Mouse (Mus musculus) forebrain, embryonic 11.5 days (tissue): ENCODE measurements around the gene Fhl2. TPM values are rescaled to one million over a fixed set of nuclear protein-coding genes. Genes with fewer than 3 reads are reported as not detected.

ENCODE experiments used
- ATAC-seq: fragments of 200-750 bp; cut with Nextera tagmentation; replicated peaks from 2 replicates; pipeline ENCODE4 v1.8.0; 2017; ENCODE audit warnings: moderate TSS enrichment; ENCODE audit not compliant: low FRiP score
- DNase-seq: peaks from one replicate; pipeline ENCODE4 v3.0.0-alpha.2; 2017; ENCODE audit warnings: low spot score
- H3K27ac ChIP-seq: fragments of 300-500 bp; sonication (generic); 2 replicates; pipeline ENCODE4 v1.5.1; 2014; ENCODE audit warnings: low read depth, low read length
- H3K27me3 ChIP-seq: fragments of 300-500 bp; sonication (generic); 2 replicates; pipeline ENCODE4 v1.6.1; 2014; ENCODE audit warnings: mild to moderate bottlenecking, low read length, mixed read lengths; ENCODE audit not compliant: control insufficient read depth, insufficient read depth
- H3K36me3 ChIP-seq: fragments of 300-500 bp; sonication (generic); 2 replicates; pipeline ENCODE4 v1.6.1; 2014; ENCODE audit warnings: mild to moderate bottlenecking, low read length, moderate library complexity, mixed read lengths; ENCODE audit not compliant: control insufficient read depth, insufficient read depth
- H3K4me1 ChIP-seq: fragments of 300-500 bp; sonication (generic); replicated peaks from 2 replicates; pipeline ENCODE4 v1.6.1; 2014; ENCODE audit warnings: low read length, mixed read lengths; ENCODE audit not compliant: control insufficient read depth, insufficient read depth
- H3K4me2 ChIP-seq: fragments of 300-500 bp; sonication (generic); 2 replicates; pipeline ENCODE4 v1.6.1; 2014; ENCODE audit warnings: low read depth, mild to moderate bottlenecking, low read length, moderate library complexity, mixed read lengths; ENCODE audit not compliant: severe bottlenecking
- H3K4me3 ChIP-seq: fragments of 300-500 bp; sonication (generic); 2 replicates; pipeline ENCODE4 v1.5.1; 2014; ENCODE audit warnings: low read depth, low read length
- H3K9ac ChIP-seq: fragments of 300-500 bp; sonication (generic); 2 replicates; pipeline ENCODE4 v1.6.1; 2014; ENCODE audit warnings: low read length
- H3K9me3 ChIP-seq: fragments of 300-500 bp; sonication (generic); 2 replicates; pipeline ENCODE4 v1.6.1; 2016; ENCODE audit warnings: low read length, mixed read lengths; ENCODE audit not compliant: control insufficient read depth
- WGBS: fragments of 180-500 bp; shearing (Covaris S2); extraction: QIAGEN DNeasy Blood & Tissue Kit; methylation state at CpG from one replicate; pipeline ENCODE4 v1.1.7; 2014; 5-methylcytosine and 5-hydroxymethylcytosine counted together
- polyA plus RNA-seq: library from polyadenylated mRNA; unstranded; fragments of >200 nt; fragmentation: Nextera tagmentation; extraction: Ambion mirVana; gene quantifications from 2 replicates; pipeline ENCODE4 v1.2.1, GENCODE M21; 2014

Fhl2 gene
- polyA plus RNA-seq, 1 experiment from 2014 or later = 4.0 TPM

DNA sequence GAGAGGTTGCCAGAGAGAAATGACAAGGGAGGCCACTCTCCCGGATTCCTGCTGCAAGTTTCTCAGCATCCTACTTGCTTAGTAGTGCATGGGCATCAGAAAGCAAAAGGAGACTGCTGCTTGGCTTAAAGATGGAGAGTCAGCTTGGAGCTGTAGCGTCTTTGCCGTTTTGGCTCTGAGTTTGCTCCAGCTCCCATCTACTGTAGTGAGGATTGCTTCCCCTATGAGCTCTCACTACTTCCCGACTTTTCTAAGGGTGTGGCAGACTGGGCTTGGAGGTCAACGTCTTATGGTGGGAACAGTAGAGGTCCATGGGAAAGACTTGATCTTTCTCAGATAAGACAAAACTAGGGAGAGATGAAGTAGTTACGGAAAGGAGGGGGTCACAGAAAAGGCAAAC is 15.9 kb downstream of the Fhl2 start:
- DNase-seq (no peak), ATAC-seq (no peak)
- Histone ChIP-seq H3K4me3 (no peak overlapping the region), H3K9ac (no peak overlapping the region), H3K4me1 (no peaks in the 10 kb centered on the region), H3K27ac (no peak overlapping the region), H3K4me2 (no peak overlapping the region), H3K36me3 (no peaks in the 10 kb centered on the region), H3K27me3 (no peaks in the 10 kb centered on the region), H3K9me3 (no peaks in the 10 kb centered on the region)
- 89% methylated on average over 6 of the region's 6 CpGs for WGBS

DNA sequence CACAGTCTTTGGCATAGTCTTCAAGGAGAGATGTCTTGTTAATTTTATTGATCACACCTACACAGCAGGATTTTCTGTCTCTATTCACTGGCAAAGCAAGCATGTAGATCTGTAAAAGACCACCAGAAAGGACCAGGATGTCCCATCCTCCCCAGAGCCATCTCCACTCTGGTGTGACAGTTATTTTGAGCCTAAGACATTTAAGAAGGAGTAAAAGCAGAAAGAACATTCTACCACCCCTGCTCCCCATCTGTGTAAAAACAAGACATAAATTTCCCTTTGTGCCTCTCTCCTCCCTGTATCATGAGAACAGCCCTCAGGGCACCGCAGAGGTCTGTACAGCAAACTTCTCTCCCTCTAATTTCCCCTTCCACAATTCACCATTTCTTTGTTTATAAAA is 18.0 kb downstream of the Fhl2 start:
- ATAC-seq (no peak), DNase-seq (no peak)
- Histone ChIP-seq H3K27ac (no peak overlapping the region), H3K36me3 (no peaks in the 10 kb centered on the region), H3K27me3 (no peaks in the 10 kb centered on the region), H3K9me3 (no peaks in the 10 kb centered on the region), H3K4me1 (no peaks in the 10 kb centered on the region), H3K9ac (no peak overlapping the region), H3K4me3 (no peak overlapping the region), H3K4me2 (no peak overlapping the region)
- WGBS = 96% methylated on average over 1 of the region's 1 CpGs

DNA sequence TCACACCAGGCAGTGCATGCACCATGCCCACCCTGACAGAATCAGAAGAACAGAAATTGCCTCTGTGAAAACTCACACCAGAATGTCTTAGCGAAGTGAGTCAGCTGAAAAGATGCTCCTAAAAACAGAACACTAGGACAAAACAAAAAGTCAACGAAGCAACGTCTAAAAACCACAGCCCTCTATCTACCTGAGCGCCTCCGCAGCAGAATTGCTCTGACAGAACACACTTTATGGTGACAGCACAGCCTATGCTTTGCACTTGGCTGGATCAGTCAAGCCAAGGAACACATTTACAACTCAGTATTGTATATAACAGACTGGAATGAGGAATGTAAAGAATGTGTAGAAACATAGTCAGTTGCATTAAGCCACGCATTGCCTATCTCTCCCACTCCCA is 18.4 kb downstream of the Fhl2 start:
- Histone ChIP-seq H3K27ac (no peak overlapping the region), H3K4me2 (no peak overlapping the region), H3K4me1 (no peaks in the 10 kb centered on the region), H3K27me3 (no peaks in the 10 kb centered on the region), H3K9me3 (no peaks in the 10 kb centered on the region), H3K9ac (no peak overlapping the region), H3K36me3 (no peaks in the 10 kb centered on the region), H3K4me3 (no peak overlapping the region)
- DNase-seq (no peak), ATAC-seq (no peak)
- 91% methylated on average over 6 of the region's 6 CpGs for WGBS

DNA sequence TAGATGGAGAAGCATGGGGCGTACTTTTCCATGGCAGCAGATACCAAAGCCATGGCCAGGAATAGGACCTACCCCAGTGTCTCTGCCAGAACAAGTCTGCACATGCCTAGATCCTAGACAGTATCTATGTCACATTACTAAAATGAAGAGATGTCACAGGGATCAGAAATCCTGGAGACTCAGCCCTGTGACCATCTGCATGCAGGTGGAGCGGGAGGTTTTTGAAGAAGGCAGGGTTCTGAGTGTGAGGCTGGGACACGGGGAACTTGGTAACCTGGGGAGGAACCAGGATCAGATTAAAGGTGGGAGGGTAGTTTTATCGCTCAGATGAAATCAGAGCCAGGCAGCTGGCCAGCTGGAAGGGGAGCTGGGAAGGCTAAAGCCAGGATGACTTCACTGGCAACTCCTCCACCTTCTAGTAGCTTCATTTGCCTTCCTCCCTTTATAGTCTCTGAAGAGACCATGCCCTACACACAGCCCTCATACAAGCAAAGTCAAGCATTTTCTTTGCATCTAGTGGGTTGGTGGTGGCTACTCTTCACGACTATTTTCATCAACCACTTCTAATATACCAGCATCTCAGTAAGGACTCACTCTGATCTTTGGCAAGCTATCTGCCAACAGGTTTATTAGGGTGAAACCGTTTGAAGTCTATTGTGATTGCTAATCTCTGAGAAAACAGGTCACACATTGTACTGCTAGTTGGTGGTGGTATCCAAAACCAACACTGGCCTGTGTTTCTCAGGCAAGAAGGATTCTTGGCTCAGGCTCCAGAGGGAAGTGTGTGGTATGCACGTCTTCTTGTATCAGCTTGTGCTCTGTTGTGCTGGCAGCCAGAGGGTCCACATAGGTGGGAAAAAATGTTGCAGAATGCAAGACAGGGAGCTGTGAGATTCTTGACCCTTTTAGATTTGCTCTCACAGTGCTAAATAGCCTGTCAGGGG is 23.2 kb downstream of the Fhl2 start:
- H3K27ac ChIP-seq = no peak overlapping the region
- no peaks in the 10 kb centered on the region for H3K27me3 ChIP-seq
- WGBS = 86% methylated on average over 7 of the region's 7 CpGs
- H3K4me3 ChIP-seq = no peak overlapping the region
- no peaks in the 10 kb centered on the region for H3K4me1 ChIP-seq
- DNase-seq (no peak), ATAC-seq (no peak)
- no peaks in the 10 kb centered on the region for H3K9me3 ChIP-seq
- no peak overlapping the region for H3K4me2 ChIP-seq
- H3K9ac ChIP-seq = no peak overlapping the region
- H3K36me3 ChIP-seq = no peaks in the 10 kb centered on the region

DNA sequence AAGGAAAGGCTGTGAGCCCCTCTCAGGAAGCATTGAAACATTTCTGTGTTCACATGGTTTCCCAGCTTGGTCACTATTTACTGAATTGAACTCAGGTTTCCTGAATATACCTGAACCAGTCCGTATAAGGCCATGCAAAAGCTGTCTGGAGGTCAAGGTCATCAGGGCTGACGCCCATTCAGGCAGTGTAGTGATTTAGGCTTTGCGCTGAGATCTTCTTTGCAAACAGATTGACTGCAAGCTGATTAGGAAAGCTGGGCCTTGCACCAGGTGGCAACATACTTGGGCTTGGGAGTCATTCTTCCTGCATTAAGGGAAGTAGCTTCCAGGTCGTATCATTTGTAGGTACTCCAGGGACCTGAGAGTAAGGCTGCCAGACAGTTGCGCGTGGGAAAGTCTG is 25.0 kb downstream of the Fhl2 start:
- DNase-seq (no peak), ATAC-seq (no peak)
- H3K27ac ChIP-seq = no peak overlapping the region
- H3K4me2 ChIP-seq = no peak overlapping the region
- no peak overlapping the region for H3K9ac ChIP-seq
- H3K4me1 ChIP-seq = no peaks in the 10 kb centered on the region
- no peaks in the 10 kb centered on the region for H3K9me3 ChIP-seq
- no peaks in the 10 kb centered on the region for H3K27me3 ChIP-seq
- WGBS = 85% methylated on average over 6 of the region's 6 CpGs
- H3K4me3 ChIP-seq = no peak overlapping the region
- H3K36me3 ChIP-seq = no peaks in the 10 kb centered on the region

DNA sequence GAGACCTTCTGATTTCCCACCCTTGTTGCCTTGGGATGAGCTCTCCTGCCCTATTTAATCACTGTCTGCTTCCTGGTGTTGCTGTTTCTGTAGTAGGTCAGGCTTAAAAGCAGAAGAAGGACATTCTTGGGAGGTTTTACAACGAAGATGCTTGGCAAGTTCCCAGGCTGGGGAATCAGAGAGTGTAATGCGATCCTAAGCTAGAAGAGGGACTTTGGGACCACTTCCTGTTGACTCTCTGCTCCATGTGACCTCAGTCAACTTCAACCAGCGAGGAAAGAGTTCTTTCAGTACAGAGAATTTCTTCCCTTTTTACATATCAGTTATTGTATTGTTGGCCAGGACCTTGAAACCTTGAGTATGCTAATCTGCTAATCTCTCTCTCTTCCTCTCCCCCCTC is 25.7 kb downstream of the Fhl2 start:
- Histone ChIP-seq H3K36me3 (no peaks in the 10 kb centered on the region), H3K9me3 (no peaks in the 10 kb centered on the region), H3K4me3 (no peak overlapping the region), H3K27me3 (no peaks in the 10 kb centered on the region), H3K4me2 (no peak overlapping the region), H3K9ac (no peak overlapping the region), H3K27ac (no peak overlapping the region), H3K4me1 (no peaks in the 10 kb centered on the region)
- 50% methylated on average over 3 of the region's 3 CpGs for WGBS
- DNase-seq (no peak), ATAC-seq (no peak)

DNA sequence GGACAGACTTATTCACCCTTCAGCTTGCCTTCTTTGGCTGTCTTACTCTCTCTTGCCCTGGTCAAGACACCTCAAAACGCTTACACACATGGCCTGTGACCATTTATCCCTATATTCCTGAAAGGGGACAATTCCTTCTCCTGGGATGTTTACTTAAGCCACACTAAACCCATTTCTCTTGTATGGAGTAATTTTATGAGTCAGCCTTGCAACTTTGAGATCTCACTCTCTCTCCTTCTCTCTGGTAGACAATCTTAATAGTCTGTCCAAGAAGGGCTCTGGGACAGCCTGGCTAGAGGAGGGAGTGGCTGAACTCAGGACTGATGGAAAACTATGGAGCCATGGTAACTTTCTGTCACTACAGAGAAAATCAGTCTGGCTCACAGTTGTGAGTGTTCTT is 27.1 kb downstream of the Fhl2 start:
- Histone ChIP-seq H3K4me1 (no peaks in the 10 kb centered on the region), H3K27me3 (no peaks in the 10 kb centered on the region), H3K27ac (no peak overlapping the region), H3K4me3 (no peak overlapping the region), H3K9me3 (no peaks in the 10 kb centered on the region), H3K36me3 (no peaks in the 10 kb centered on the region), H3K9ac (no peak overlapping the region), H3K4me2 (no peak overlapping the region)
- DNase-seq (no peak), ATAC-seq (no peak)
- WGBS = 87% methylated on average over 1 of the region's 1 CpGs

DNA sequence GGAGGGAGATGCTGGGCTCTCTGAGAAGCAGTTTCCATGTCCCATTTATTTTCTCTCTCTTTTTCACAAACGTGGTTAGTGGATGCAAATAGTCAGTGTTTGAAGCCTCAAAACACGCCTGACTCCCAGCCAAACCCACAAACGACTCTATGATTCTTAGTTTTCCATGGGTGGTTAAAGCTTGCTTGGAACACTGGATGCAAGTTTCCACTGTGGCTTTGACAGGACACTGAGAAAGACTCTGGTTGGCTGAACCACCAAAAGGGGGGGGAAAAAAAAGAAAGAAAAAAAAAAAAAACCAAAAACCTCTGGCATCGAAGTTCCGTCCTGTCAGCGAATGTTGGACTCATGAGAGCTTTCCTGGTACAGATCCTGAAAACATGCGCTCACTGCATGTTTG is 27.6 kb downstream of the Fhl2 start:
- H3K4me3 ChIP-seq = no peak overlapping the region
- no peaks in the 10 kb centered on the region for H3K27me3 ChIP-seq
- H3K9me3 ChIP-seq = no peaks in the 10 kb centered on the region
- H3K27ac ChIP-seq = no peak overlapping the region
- H3K36me3 ChIP-seq = no peaks in the 10 kb centered on the region
- H3K4me2 ChIP-seq = no peak overlapping the region
- ATAC-seq = no peak
- DNase-seq = no peak
- no peaks in the 10 kb centered on the region for H3K4me1 ChIP-seq
- no peak overlapping the region for H3K9ac ChIP-seq
- 82% methylated on average over 7 of the region's 7 CpGs for WGBS

DNA sequence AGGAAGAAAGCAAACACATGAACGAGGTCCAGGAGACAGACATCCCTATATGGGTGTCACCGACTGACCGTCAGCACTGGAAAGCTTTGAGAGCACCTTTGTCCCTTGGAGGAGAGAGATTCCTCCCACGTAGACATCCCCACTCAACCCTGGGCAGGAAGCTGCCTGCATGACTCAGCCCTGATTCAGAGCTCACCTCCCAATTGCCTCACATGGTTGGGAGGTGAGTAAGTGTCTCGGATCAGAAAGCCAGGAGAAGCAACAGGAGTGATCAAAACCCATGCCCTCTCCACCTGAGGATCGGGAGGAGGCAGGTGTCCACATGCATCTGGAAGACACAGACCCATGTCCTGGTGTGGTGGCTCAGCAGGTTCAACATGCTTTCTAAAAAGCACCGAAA is 28.2 kb downstream of the Fhl2 start:
- Histone ChIP-seq H3K4me3 (no peak overlapping the region), H3K27me3 (no peaks in the 10 kb centered on the region), H3K4me1 (no peaks in the 10 kb centered on the region), H3K9ac (no peak overlapping the region), H3K4me2 (no peak overlapping the region), H3K9me3 (no peaks in the 10 kb centered on the region), H3K27ac (no peak overlapping the region), H3K36me3 (no peaks in the 10 kb centered on the region)
- no peak for DNase-seq
- 87% methylated on average over 7 of the region's 7 CpGs for WGBS
- no peak for ATAC-seq
